Mouse (Mus musculus): ENCODE data around the gene Ino80e.

Ino80e gene

GRCm38 (mm10) chr7:126817595-126817994 is 44.6 kb downstream of the Ino80e start:
- ATAC-seq (ENCODE audit: insufficient number of reproducible peaks, low FRiP score, low TSS enrichment), result no peak

- no peak for ATAC-seq (ENCODE audit: insufficient number of reproducible peaks, low FRiP score, low TSS enrichment)
Observed at GRCm38 (mm10) chr7:126816494-126816893, 45.7 kb downstream of the Ino80e start.

GRCm38 (mm10) chr7:126815726-126816222 is 46.4 kb downstream of the Ino80e start:
- no peak for ATAC-seq (ENCODE audit: insufficient number of reproducible peaks, low FRiP score, low TSS enrichment)

- ATAC-seq (ENCODE audit: insufficient number of reproducible peaks, low FRiP score, low TSS enrichment), result no peak
Observed at GRCm38 (mm10) chr7:126809723-126810369, 52.3 kb downstream of the Ino80e start.

- peak; percentile 88 for ATAC-seq (ENCODE audit: insufficient number of reproducible peaks, low FRiP score, low TSS enrichment)
Observed at GRCm38 (mm10) chr7:126808703-126809455, 53.3 kb downstream of the Ino80e start.

- no peak for ATAC-seq (ENCODE audit: insufficient number of reproducible peaks, low FRiP score, low TSS enrichment)
Observed at GRCm38 (mm10) chr7:126807405-126807804, 54.8 kb downstream of the Ino80e start.

- ATAC-seq (ENCODE audit: insufficient number of reproducible peaks, low FRiP score, low TSS enrichment), result no peak
Observed at GRCm38 (mm10) chr7:126806956-126807355, 55.2 kb downstream of the Ino80e start.

GRCm38 (mm10) chr7:126803751-126804150 is 58.4 kb downstream of the Ino80e start:
- no peak for ATAC-seq (ENCODE audit: insufficient number of reproducible peaks, low FRiP score, low TSS enrichment)

GRCm38 (mm10) chr7:126803181-126803580 is 59.0 kb downstream of the Ino80e start:
- no peak for ATAC-seq (ENCODE audit: insufficient number of reproducible peaks, low FRiP score, low TSS enrichment)

GRCm38 (mm10) chr7:126802134-126802889 is 59.9 kb downstream of the Ino80e start:
- ATAC-seq (ENCODE audit: insufficient number of reproducible peaks, low FRiP score, low TSS enrichment), result no peak

GRCm38 (mm10) chr7:126801057-126801422 is 61.1 kb downstream of the Ino80e start:
- ATAC-seq (ENCODE audit: insufficient number of reproducible peaks, low FRiP score, low TSS enrichment), result no peak
